Mouse (Mus musculus) adrenal gland, adult 18-20 months (tissue): ENCODE data around the gene Fam166b. TPM values are rescaled to one million over a fixed set of nuclear protein-coding genes. Genes with fewer than 3 reads are reported as not detected.

Source experiments
- DNase-seq, 2 experiments: peaks; one replicate each; pipeline ENCODE4 v3.0.0; 2021 to 2022; ENCODE audit warnings: low spot score in 2 of 2
- total RNA-seq, 2 experiments: library from RNA; stranded (reverse); gene quantifications; 1 replicate in 1 of 2; 2 replicates in 1 of 2; pipeline ENCODE4 v1.2.3; 2021

Gene Fam166b
- total RNA-seq, 2 experiments from 2014 or later = not detected

- peak; percentile 55 to 60 for DNase-seq
These were observed 22.6 kb downstream of the Fam166b start for GRCm38 (mm10) chr4:43406162-43406971.

- no peak for DNase-seq
These were observed 24.2 kb downstream of the Fam166b start for GRCm38 (mm10) chr4:43404697-43405096.

GRCm38 (mm10) chr4:43402212-43402611 is 26.7 kb downstream of the Fam166b start:
- peak in 1 of 2 experiments; percentile 22 for DNase-seq

GRCm38 (mm10) chr4:43401486-43401885 is 27.4 kb downstream of the Fam166b start:
- DNase-seq = no peak

- DNase-seq = no peak
These were observed 28.0 kb downstream of the Fam166b start for GRCm38 (mm10) chr4:43400976-43401375.

GRCm38 (mm10) chr4:43399391-43400131 is 29.4 kb downstream of the Fam166b start:
- peak in 1 of 2 experiments; percentile 24 for DNase-seq

GRCm38 (mm10) chr4:43398829-43399331 is 30.1 kb downstream of the Fam166b start:
- DNase-seq = peak; percentile 73 to 74

GRCm38 (mm10) chr4:43398014-43398413 is 30.9 kb downstream of the Fam166b start:
- DNase-seq = no peak

GRCm38 (mm10) chr4:43396381-43396780 is 32.6 kb downstream of the Fam166b start:
- DNase-seq = no peak

GRCm38 (mm10) chr4:43395836-43396235 is 33.1 kb downstream of the Fam166b start:
- no peak for DNase-seq

- no peak for DNase-seq
These were observed 33.8 kb downstream of the Fam166b start for GRCm38 (mm10) chr4:43395147-43395546.

GRCm38 (mm10) chr4:43394345-43394891 is 34.5 kb downstream of the Fam166b start:
- DNase-seq = peak; percentile 57 to 59

- no peak for DNase-seq
These were observed 37.3 kb downstream of the Fam166b start for GRCm38 (mm10) chr4:43391521-43392050.

GRCm38 (mm10) chr4:43389845-43390440 is 39.0 kb downstream of the Fam166b start:
- no peak for DNase-seq

GRCm38 (mm10) chr4:43389390-43389789 is 39.5 kb downstream of the Fam166b start:
- no peak for DNase-seq

GRCm38 (mm10) chr4:43386932-43387331 is 42.0 kb downstream of the Fam166b start:
- DNase-seq = no peak

- DNase-seq = no peak
These were observed 44.4 kb downstream of the Fam166b start for GRCm38 (mm10) chr4:43384541-43384940.

GRCm38 (mm10) chr4:43384083-43384460 is 44.9 kb downstream of the Fam166b start:
- no peak for DNase-seq

GRCm38 (mm10) chr4:43383246-43384082 is 45.5 kb downstream of the Fam166b start:
- DNase-seq = no peak
